Mouse (Mus musculus) intestine, embryonic 14.5 days (tissue): ENCODE measurements around the gene Nav2. TPM values are rescaled to one million over a fixed set of nuclear protein-coding genes. Genes with fewer than 3 reads are reported as not detected.
A peak's percentile ranks its signal among the peaks of the same experiment; 100 is the strongest.

Experiments used
- ATAC-seq: fragments of 200-750 bp; cut with Nextera tagmentation; replicated peaks from 2 replicates; pipeline ENCODE4 v1.8.0; 2017; ENCODE audit warnings: low read depth, moderate number of reproducible peaks, moderate TSS enrichment, moderate library complexity; ENCODE audit not compliant: low FRiP score, low TSS enrichment
- DNase-seq: peaks from one replicate; pipeline ENCODE4 v3.0.0-alpha.2; 2018; ENCODE audit warnings: low spot score
- H3K27ac ChIP-seq: fragments of 300-500 bp; sonication (generic); 2 replicates; pipeline ENCODE4 v1.5.1; 2014; ENCODE audit warnings: low read depth, mild to moderate bottlenecking, control low read depth
- H3K27me3 ChIP-seq: fragments of 300-500 bp; sonication (generic); replicated peaks from 2 replicates; pipeline ENCODE4 v1.6.1; 2014; ENCODE audit warnings: low read length, control low read depth; ENCODE audit not compliant: control insufficient read depth, insufficient read depth
- H3K36me3 ChIP-seq: fragments of 300-500 bp; sonication (generic); 2 replicates; pipeline ENCODE4 v1.6.1; 2014; ENCODE audit warnings: low read length, control low read depth; ENCODE audit not compliant: control insufficient read depth, insufficient read depth
- H3K4me1 ChIP-seq: fragments of 300-500 bp; sonication (generic); replicated peaks from 2 replicates; pipeline ENCODE4 v1.6.1; 2014; ENCODE audit warnings: low read length, control low read depth, mixed read lengths; ENCODE audit not compliant: control insufficient read depth, insufficient read depth
- H3K4me2 ChIP-seq: fragments of 300-500 bp; sonication (generic); 2 replicates; pipeline ENCODE4 v1.6.1; 2014; ENCODE audit warnings: low read length
- H3K4me3 ChIP-seq: fragments of 300-500 bp; sonication (generic); 2 replicates; pipeline ENCODE4 v1.5.1; 2014; ENCODE audit warnings: low read depth, low read length, control low read depth, mixed read lengths
- H3K9ac ChIP-seq: fragments of 300-500 bp; sonication (generic); 2 replicates; pipeline ENCODE4 v1.6.1; 2014; ENCODE audit warnings: mild to moderate bottlenecking, low read length
- H3K9me3 ChIP-seq: fragments of 300-500 bp; sonication (generic); 2 replicates; pipeline ENCODE4 v1.6.1; 2016; ENCODE audit warnings: low read length, control low read depth; ENCODE audit not compliant: control insufficient read depth
- WGBS: fragments of 180-500 bp; shearing (Covaris S2); extraction: QIAGEN DNeasy Blood & Tissue Kit; methylation state at CpG from one replicate; pipeline ENCODE4 v1.1.7; 2014; 5-methylcytosine and 5-hydroxymethylcytosine counted together
- polyA plus RNA-seq: library from polyadenylated mRNA; unstranded; fragments of >200 nt; fragmentation: Nextera tagmentation; extraction: Ambion mirVana; gene quantifications from 2 replicates; pipeline ENCODE4 v1.2.1, GENCODE M21; 2014

Gene Nav2
- polyA plus RNA-seq, 1 experiment from 2014 or later = 31.5 TPM

DNA sequence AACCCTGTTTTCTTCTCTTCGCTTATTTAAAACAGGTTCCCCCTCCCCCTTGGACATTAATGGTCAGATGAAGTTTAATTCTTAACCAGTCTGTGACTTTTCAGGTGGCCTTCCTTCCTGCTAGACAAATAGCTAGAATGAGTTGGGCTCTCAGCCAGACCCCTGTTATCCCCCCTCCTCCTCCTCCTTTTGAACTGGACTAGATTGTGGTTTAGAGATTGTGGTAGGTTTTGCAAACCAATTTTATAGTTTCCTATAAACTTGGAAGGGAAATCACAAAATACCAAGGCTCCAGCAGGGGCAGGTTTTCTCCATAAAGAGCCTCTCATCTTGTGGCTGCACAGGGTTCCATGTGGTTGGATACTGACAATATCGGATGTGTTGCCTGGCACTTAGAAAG is 606.5 kb downstream of the Nav2 start:
- H3K27ac ChIP-seq = no peak overlapping the region
- 80% methylated on average over 2 of the region's 2 CpGs for whole genome bisulfite sequencing
- no peak overlapping the region for H3K4me3 ChIP-seq
- H3K27me3 ChIP-seq = no peaks in the 10 kb centered on the region
- H3K36me3 ChIP-seq = no peaks in the 10 kb centered on the region
- DNase-seq = no peak
- no peak overlapping the region for H3K9ac ChIP-seq
- no peak for ATAC-seq
- no peaks in the 10 kb centered on the region for H3K9me3 ChIP-seq
- no peak overlapping the region for H3K4me2 ChIP-seq
- H3K4me1 ChIP-seq = no peaks in the 10 kb centered on the region; the same call in 1 of the 2 replicates

DNA sequence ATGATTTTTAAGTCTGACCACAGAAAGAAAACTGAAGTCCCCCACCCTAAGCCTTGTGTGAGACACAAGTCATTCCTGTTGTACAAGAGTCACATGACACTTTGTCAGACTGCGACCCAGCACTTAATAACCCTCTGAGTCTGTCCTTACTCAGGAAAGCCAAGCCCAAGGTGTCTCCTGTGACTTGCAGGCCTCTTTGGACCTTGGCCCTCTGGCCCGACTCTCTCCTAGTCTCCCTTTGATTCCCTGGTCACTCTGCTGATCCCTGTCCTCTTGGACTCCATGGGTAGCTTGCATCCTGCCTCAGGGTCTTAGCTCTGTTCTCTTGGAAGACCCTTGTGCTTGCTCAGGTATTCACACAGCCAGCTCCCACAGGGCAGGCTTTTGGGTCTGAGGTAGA is 612.0 kb downstream of the Nav2 start:
- Histone ChIP-seq H3K4me3 (no peak overlapping the region), H3K4me1 (peaks cover 28% of the 10 kb centered on the region), H3K27ac (no peak overlapping the region), H3K9me3 (no peaks in the 10 kb centered on the region), H3K36me3 (no peaks in the 10 kb centered on the region), H3K27me3 (no peaks in the 10 kb centered on the region), H3K9ac (no peak overlapping the region), H3K4me2 (no peak overlapping the region)
- DNase-seq (no peak), ATAC-seq (no peak)
- 60% methylated on average over 2 of the region's 2 CpGs for WGBS

DNA sequence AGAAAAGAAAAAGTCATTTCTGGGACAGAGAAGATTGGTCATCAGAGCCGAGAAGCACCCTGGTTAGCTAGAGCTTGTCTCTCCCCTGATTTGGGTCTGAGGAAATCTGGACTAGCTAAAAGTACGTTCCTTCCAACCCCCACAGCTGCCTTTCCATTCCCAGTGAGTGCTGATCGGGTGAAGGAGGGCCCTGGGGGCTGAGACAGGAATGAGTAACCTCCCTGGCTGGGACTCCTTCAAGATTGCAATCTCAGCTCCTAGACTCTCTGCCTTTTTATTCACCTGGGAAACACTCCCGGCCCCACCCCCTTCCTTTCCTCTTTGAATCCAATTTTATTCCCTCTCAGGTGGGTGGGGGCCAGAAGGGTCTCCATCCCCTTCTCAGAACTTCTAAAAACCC is 612.8 kb downstream of the Nav2 start:
- Histone ChIP-seq H3K27me3 (no peaks in the 10 kb centered on the region), H3K27ac (no peak overlapping the region), H3K36me3 (no peaks in the 10 kb centered on the region), H3K4me3 (no peak overlapping the region), H3K9ac (no peak overlapping the region), H3K9me3 (no peaks in the 10 kb centered on the region), H3K4me2 (peak overlapping the region; percentile 53), H3K4me1 (peaks cover 28% of the 10 kb centered on the region)
- ATAC-seq (no peak), DNase-seq (no peak)
- 33% methylated on average over 4 of the region's 4 CpGs for WGBS

DNA sequence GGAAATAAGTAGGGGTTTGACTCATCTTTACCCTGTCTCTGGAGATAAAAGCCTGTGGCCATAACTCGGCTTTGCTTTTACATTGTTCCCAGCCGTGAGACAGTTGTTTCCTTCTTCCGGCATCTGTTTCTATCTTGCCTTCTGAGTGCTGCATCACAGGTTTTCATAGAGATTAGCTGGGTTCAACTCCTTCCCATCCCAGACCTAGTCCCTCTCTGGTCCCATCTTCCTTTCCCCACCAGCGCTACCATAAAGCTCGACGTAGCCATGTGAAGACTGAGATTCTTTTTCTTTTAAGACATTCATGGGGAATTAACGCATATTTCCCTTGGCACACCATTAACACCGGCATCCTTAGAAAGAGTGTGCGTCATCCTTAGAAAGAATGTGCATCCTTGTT is 613.5 kb downstream of the Nav2 start:
- H3K36me3 ChIP-seq = no peaks in the 10 kb centered on the region
- H3K4me1 ChIP-seq = peaks cover 31% of the 10 kb centered on the region
- ATAC-seq (0 out of 2 replicates have a peak, but pooled peaks have one; percentile 3), DNase-seq (no peak)
- no peak overlapping the region for H3K9ac ChIP-seq
- 5% methylated on average over 9 of the region's 9 CpGs for WGBS
- H3K27ac ChIP-seq = 0 out of 2 replicates have a peak overlapping the region, but pooled peaks have one; percentile 9
- no peaks in the 10 kb centered on the region for H3K9me3 ChIP-seq
- H3K4me2 ChIP-seq = peak overlapping the region; percentile 53
- peak overlapping the region; percentile 37 for H3K4me3 ChIP-seq
- no peaks in the 10 kb centered on the region for H3K27me3 ChIP-seq

DNA sequence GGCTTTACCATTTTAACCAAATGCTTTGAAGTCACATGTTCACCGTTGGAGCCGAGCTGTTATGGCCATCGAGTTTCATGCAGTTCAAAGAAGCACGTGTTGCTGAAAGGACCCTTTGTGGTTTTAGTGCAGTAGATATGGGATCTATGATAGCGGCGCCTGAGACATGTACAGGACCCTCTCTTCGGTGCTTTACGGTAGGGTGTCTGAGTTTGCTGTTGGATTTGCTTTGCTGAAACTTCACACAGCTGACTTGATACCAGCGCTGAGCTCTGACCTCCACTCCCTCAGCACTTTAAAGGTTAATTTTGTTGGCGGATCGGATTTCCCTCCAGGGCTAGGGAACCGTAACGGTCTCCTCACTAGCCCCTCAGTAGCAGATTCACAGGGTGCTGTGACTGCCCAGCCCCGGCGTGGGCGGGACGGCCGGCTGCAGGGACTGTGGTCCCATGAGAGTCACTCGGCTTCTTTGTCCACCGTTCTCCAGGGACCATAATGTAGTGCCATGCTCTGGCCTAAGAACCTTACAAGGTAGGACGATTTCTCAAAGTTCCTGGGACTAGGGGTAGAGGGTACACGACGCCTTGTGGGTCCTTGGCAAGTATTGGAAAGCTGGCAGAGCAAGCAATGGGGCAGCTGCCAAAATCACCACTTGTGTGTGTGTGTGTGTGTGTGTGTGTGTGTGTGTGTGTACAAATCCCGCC is 614.0 kb downstream of the Nav2 start:
- Histone ChIP-seq H3K4me2 (peak overlapping the region; percentile 53), H3K36me3 (no peaks in the 10 kb centered on the region), H3K4me1 (peaks cover 37% of the 10 kb centered on the region), H3K4me3 (peak overlapping the region; percentile 37), H3K27ac (0 out of 2 replicates have a peak overlapping the region, but pooled peaks have one; percentile 48), H3K27me3 (no peaks in the 10 kb centered on the region), H3K9me3 (no peaks in the 10 kb centered on the region), H3K9ac (peak overlapping the region; percentile 27; the same call in 1 of the 2 replicates)
- WGBS = 3% methylated on average over 24 of the region's 24 CpGs
- peak; percentile 79 for DNase-seq
- ATAC-seq = peak; percentile 61

DNA sequence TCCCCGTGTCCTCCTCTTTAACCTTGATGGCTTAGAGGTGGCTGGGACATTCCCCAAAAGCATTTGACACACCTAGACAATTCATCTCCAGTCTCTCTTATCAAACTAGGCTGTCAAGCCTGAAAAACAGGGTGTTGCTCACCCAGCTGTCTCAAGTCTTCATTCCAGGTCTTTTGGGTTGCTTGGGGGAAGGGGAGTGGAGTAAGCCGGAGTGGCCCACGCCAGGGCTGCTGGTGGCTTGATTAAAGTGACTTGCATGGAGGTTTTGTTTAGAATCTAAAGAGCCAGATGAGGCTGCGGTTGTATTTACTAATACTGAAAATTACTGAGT is 614.6 kb downstream of the Nav2 start:
- H3K27ac ChIP-seq = no peak overlapping the region
- peak overlapping the region; percentile 53 for H3K4me2 ChIP-seq
- WGBS = 37% methylated on average over 4 of the region's 4 CpGs
- DNase-seq (no peak), ATAC-seq (no peak)
- H3K4me3 ChIP-seq = peak overlapping the region; percentile 37
- H3K27me3 ChIP-seq = no peaks in the 10 kb centered on the region
- H3K9me3 ChIP-seq = no peaks in the 10 kb centered on the region
- no peaks in the 10 kb centered on the region for H3K36me3 ChIP-seq
- H3K4me1 ChIP-seq = peaks cover 40% of the 10 kb centered on the region
- no peak overlapping the region; the same call in 1 of the 2 replicates for H3K9ac ChIP-seq

DNA sequence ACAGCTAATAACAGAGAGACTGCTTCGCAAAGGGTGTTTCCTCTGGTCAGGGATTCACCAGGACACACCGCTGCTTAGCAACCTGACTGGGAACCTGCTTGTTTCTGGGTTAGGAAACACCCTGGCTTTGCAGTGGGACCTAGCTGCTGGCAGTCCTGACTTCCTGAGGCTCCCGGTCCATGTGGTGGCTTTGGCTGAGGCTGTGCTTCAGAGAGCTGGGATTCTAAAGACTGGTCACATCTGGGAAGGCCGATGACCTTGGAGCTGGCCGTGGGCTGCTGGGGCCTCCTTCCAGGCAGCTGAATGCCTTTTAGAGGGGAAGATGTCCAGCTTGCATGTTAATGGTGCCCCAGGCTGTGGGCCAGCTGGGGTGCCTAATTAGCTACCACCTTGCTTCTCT is 615.2 kb downstream of the Nav2 start:
- Histone ChIP-seq H3K36me3 (no peaks in the 10 kb centered on the region), H3K4me2 (peak overlapping the region; percentile 53), H3K4me1 (peaks cover 40% of the 10 kb centered on the region), H3K4me3 (peak overlapping the region; percentile 13; the same call in 1 of the 2 replicates), H3K27me3 (no peaks in the 10 kb centered on the region), H3K9ac (no peak overlapping the region), H3K9me3 (no peaks in the 10 kb centered on the region), H3K27ac (no peak overlapping the region)
- no peak for ATAC-seq
- WGBS = 41% methylated on average over 5 of the region's 5 CpGs
- DNase-seq = no peak

DNA sequence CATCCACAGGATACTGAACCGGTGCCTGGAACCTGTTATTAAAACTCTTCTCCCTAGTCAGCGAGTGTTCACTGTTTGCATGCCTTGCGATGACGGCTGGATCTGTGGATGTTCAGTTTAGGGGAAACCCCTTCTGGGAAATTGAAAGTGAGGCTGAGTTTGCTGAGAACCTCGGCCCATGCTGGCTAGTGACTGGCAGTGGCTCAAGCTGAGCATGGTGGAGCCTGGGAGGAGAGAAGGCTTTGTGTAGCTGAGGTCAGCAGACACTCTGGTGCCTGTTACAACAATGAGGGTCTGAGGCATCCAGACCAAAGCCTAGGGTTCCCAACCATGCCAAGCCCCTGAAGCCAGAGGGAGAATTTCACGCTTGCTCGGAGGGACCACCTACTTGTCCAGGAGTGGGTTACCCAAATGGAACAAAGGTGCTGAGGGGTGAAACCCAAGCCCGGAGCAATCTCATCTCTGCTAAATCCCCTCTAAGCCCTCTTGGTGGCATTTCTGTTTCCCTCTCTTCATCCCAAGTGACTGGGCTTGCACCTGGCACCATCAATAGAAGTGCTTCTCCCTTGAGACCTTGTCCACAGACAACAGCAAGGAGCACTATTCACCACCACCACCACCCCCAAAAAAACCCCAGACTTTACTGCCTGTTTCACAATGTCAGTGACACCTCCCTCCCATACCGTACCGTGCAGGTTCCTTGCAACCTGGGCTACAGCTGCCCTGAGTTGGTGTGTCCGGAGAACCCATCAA is 617.0 kb downstream of the Nav2 start:
- Histone ChIP-seq H3K36me3 (no peaks in the 10 kb centered on the region), H3K27me3 (no peaks in the 10 kb centered on the region), H3K4me3 (no peak overlapping the region), H3K4me2 (no peak overlapping the region), H3K9ac (no peak overlapping the region), H3K9me3 (no peaks in the 10 kb centered on the region), H3K27ac (no peak overlapping the region), H3K4me1 (peaks cover 38% of the 10 kb centered on the region)
- DNase-seq (no peak), ATAC-seq (no peak)
- WGBS = 68% methylated on average over 11 of the region's 11 CpGs
